Mouse (Mus musculus): ENCODE measurements around the gene Enkd1. TPM values are rescaled to one million over a fixed set of nuclear protein-coding genes. Genes with fewer than 3 reads are reported as not detected.

Enkd1 gene
- polyA plus RNA-seq, 1 experiment from 2014 or later = 13.6 TPM

DNA sequence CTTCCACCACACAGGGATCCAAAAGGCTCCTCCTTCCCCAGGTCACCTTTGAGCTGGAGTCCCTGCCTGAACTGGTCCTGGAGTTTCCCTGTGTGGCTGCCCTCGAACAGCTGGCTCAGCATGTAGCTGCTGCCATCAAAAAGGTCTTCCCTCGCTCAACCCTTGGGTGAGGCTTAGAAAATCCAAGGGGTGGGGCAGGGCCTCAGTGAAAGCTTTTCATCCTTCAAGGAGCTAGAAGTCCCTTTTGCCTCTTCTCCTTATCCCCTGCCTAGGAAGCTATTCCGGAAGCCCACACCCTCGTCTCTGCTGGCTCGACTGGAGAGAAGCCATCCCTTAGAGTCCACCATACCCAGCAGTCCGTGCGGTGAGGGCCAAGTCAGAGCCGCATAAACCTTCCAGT lies 20.5 kb downstream of the Enkd1 start:
- Histone ChIP-seq H3K27me3 (replicated peaks; ENCODE audit: control insufficient read depth, insufficient read depth, low read length) (no peaks in the 10 kb centered on the region), H3K4me3 (ENCODE audit: low read length) (no peak overlapping the region), H3K4me2 (ENCODE audit: low read depth, low read length) (no peak overlapping the region), H3K9me3 (ENCODE audit: control insufficient read depth, low read length) (no peaks in the 10 kb centered on the region), H3K9ac (ENCODE audit: low read depth, low read length) (no peak overlapping the region), H3K36me3 (ENCODE audit: control insufficient read depth, insufficient read depth, low read length) (peaks cover 6% of the 10 kb centered on the region; the same call in 1 of the 2 replicates), H3K4me1 (ENCODE audit: control insufficient read depth, insufficient read depth, low read length) (no peaks in the 10 kb centered on the region), H3K27ac (ENCODE audit: low read length) (no peak overlapping the region)
- 62% methylated on average over 8 of the region's 8 CpGs for WGBS
- ATAC-seq = no peak

DNA sequence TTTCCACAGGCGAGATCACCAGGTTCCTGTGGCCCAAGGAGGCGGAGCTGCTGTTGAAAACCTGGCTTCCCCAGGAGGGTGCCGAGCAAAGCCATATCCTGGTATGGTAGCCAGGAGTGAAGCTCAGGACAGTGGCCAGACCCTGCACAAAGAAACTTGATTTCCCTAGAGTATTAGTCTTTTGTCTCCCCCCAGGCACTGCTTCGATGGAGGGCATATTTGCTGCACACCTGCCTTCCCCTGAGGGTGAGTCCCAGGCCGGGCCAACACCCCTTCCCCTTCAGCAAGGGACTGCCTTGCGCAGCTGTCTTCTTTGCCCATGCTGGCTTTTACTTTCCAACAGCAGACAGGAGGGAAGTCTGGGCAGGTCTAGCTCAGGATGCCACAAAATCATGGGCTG lies 21.5 kb downstream of the Enkd1 start:
- Histone ChIP-seq H3K36me3 (ENCODE audit: control insufficient read depth, insufficient read depth, low read length) (peaks cover 11% of the 10 kb centered on the region; the same call in 1 of the 2 replicates), H3K9ac (ENCODE audit: low read depth, low read length) (no peak overlapping the region), H3K4me3 (ENCODE audit: low read length) (no peak overlapping the region), H3K4me1 (ENCODE audit: control insufficient read depth, insufficient read depth, low read length) (no peaks in the 10 kb centered on the region), H3K27me3 (replicated peaks; ENCODE audit: control insufficient read depth, insufficient read depth, low read length) (no peaks in the 10 kb centered on the region), H3K27ac (ENCODE audit: low read length) (no peak overlapping the region), H3K4me2 (ENCODE audit: low read depth, low read length) (no peak overlapping the region), H3K9me3 (ENCODE audit: control insufficient read depth, low read length) (no peaks in the 10 kb centered on the region)
- ATAC-seq = 0 out of 2 replicates have a peak, but pooled peaks have one; percentile 3
- WGBS = 65% methylated on average over 6 of the region's 6 CpGs

DNA sequence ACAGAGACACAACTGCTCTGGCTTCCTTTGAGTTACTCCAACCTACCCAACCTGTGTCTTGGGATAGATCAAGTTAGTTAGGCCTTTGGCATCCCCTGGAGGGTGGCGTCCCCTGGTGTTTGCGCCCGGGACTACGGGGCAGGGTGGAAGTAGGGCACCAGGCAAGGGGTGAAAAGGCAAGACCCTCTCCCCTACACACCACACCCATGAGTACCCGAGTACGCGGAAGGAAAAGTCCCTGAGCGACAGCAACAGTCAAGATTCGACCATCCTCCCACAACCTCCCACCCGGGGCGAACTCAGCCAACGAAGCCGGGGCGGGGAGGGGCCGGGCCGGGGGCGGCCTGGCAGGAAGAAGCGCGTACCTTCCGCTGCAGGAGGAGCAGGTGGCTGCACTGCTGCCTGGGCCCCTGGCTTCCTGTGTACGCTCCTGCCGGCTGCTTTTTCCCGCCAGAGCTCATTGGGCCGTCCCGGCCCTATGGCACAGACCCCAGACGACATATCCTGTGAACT lies 22.2 kb downstream of the Enkd1 start, which contains the start of gene Carmil2:
Gene Carmil2 (plus strand): TSS at position 479 of the 513 bp plus-strand sequence.
- Histone ChIP-seq H3K36me3 (ENCODE audit: control insufficient read depth, insufficient read depth, low read length) (peaks cover 16% of the 10 kb centered on the region), H3K9ac (ENCODE audit: low read depth, low read length) (0 out of 2 replicates have a peak within 1 kb of the TSS, but pooled peaks have one; percentile 24), H3K9me3 (ENCODE audit: control insufficient read depth, low read length) (no peaks in the 10 kb centered on the region), H3K4me3 (ENCODE audit: low read length) (peak within 1 kb of the TSS; percentile 25), H3K4me1 (ENCODE audit: control insufficient read depth, insufficient read depth, low read length) (no peaks in the 10 kb centered on the region), H3K27me3 (replicated peaks; ENCODE audit: control insufficient read depth, insufficient read depth, low read length) (no peaks in the 10 kb centered on the region), H3K27ac (ENCODE audit: low read length) (no peak within 1 kb of the TSS; the same call in 1 of the 2 replicates), H3K4me2 (ENCODE audit: low read depth, low read length) (peak within 1 kb of the TSS; percentile 42)
- WGBS = 11% methylated on average over 26 of the region's 26 CpGs
- ATAC-seq = peak; percentile 51; the same call in 1 of the 2 replicates

DNA sequence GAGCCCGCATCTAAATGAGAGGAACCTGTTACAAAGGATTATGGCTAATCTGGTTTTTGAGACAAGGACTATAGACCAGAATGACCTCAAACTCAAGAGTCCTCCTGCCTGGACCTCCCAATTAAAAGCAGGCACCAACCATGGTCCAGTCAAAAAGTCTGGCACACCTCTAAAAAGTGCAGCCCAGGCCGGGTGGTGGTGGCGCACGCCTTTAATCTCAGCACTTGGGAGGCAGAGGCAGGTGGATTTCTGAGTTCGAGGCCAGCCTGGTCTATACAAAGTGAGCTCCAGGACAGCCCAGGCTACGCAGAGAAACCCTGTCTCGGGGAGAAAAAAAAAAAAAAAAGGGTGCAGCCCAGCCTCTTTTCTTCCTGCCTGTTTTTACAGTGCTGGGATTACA lies 22.7 kb downstream of the Enkd1 start:
- Histone ChIP-seq H3K36me3 (ENCODE audit: control insufficient read depth, insufficient read depth, low read length) (peaks cover 18% of the 10 kb centered on the region), H3K9me3 (ENCODE audit: control insufficient read depth, low read length) (no peaks in the 10 kb centered on the region), H3K4me3 (ENCODE audit: low read length) (no peak overlapping the region), H3K9ac (ENCODE audit: low read depth, low read length) (no peak overlapping the region), H3K27ac (ENCODE audit: low read length) (no peak overlapping the region), H3K4me1 (ENCODE audit: control insufficient read depth, insufficient read depth, low read length) (no peaks in the 10 kb centered on the region), H3K27me3 (replicated peaks; ENCODE audit: control insufficient read depth, insufficient read depth, low read length) (no peaks in the 10 kb centered on the region), H3K4me2 (ENCODE audit: low read depth, low read length) (0 out of 2 replicates have a peak overlapping the region, but pooled peaks have one; percentile 42)
- WGBS = 73% methylated on average over 7 of the region's 7 CpGs
- ATAC-seq = no peak

DNA sequence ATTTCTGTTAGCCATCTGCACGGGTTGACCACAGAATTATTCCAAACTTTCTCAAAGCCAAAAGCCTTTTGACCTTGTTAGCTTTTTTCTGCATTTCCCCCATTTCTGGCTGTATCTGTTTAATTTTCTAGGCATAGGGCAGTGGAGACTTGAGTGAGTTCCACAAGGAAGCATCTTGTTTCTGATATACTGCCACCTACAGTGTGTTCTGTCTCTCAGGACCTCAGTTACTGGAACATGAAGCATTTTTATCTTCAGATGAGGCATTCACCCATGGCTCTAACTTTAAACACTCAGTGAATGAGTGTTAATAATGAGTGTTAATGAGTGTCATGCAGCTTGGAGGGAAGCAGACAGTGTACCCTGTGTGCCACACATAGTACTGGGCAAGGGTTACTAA lies 30.1 kb downstream of the Enkd1 start:
- WGBS = 72% methylated on average over 1 of the region's 1 CpGs
- no peaks in the 10 kb centered on the region for H3K9me3 ChIP-seq (ENCODE audit: control insufficient read depth, low read length)
- peaks cover 27% of the 10 kb centered on the region for H3K36me3 ChIP-seq (ENCODE audit: control insufficient read depth, insufficient read depth, low read length)
- ATAC-seq = no peak
- H3K9ac ChIP-seq (ENCODE audit: low read depth, low read length) = no peak overlapping the region
- H3K4me3 ChIP-seq (ENCODE audit: low read length) = no peak overlapping the region
- no peak overlapping the region for H3K27ac ChIP-seq (ENCODE audit: low read length)
- H3K27me3 ChIP-seq (replicated peaks; ENCODE audit: control insufficient read depth, insufficient read depth, low read length) = no peaks in the 10 kb centered on the region
- no peaks in the 10 kb centered on the region for H3K4me1 ChIP-seq (ENCODE audit: control insufficient read depth, insufficient read depth, low read length)
- no peak overlapping the region for H3K4me2 ChIP-seq (ENCODE audit: low read depth, low read length)

DNA sequence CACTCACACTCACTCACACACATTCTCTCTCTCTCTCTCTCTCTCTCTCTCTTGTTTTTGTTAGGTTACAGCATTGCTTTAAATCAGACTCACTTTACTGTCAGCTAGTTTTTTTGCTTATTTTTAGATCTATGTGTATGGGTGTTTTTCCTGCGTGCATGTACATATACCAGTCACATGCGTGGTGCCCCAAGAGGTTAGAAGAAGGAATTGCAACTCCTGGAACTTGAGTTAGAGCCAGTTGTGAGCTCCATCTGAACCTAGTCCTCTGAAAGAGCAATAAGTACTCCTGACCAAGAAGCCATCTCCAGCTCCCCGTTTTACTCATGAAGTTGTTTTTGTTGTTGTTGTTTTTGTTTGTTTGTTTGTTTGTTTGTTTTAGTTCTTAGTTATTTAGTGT lies 46.8 kb downstream of the Enkd1 start:
- Histone ChIP-seq H3K27ac (ENCODE audit: low read length) (no peak overlapping the region), H3K9ac (ENCODE audit: low read depth, low read length) (no peak overlapping the region), H3K4me1 (ENCODE audit: control insufficient read depth, insufficient read depth, low read length) (no peaks in the 10 kb centered on the region), H3K27me3 (replicated peaks; ENCODE audit: control insufficient read depth, insufficient read depth, low read length) (no peaks in the 10 kb centered on the region), H3K36me3 (ENCODE audit: control insufficient read depth, insufficient read depth, low read length) (peaks cover 16% of the 10 kb centered on the region; the same call in 1 of the 2 replicates), H3K4me3 (ENCODE audit: low read length) (no peak overlapping the region), H3K9me3 (ENCODE audit: control insufficient read depth, low read length) (no peaks in the 10 kb centered on the region), H3K4me2 (ENCODE audit: low read depth, low read length) (no peak overlapping the region)
- WGBS = 73% methylated on average over 3 of the region's 3 CpGs
- ATAC-seq = no peak

DNA sequence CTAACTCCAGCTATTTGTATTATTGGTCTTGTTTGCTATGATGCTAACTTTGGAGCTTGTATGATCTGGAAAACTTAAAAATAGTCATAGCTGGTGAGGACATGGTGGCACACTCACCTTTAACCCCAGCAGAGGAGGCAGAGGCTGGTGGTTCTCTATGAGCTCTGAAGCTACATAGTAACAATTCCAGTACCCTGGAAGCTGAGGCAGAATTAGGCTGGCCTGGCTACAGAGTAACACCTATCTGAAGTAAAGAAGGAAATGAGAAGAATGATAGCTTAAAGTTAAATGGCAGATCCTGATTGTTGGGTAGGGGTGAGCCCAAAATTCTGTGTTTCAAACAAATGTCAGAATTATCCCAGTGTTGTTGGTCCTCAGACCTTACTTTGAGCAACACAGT lies 50.4 kb downstream of the Enkd1 start:
- ATAC-seq = no peak
- H3K9ac ChIP-seq (ENCODE audit: low read depth, low read length) = no peak overlapping the region
- H3K27ac ChIP-seq (ENCODE audit: low read length) = no peak overlapping the region
- no peak overlapping the region for H3K4me3 ChIP-seq (ENCODE audit: low read length)
- H3K4me1 ChIP-seq (ENCODE audit: control insufficient read depth, insufficient read depth, low read length) = no peaks in the 10 kb centered on the region
- no peaks in the 10 kb centered on the region for H3K9me3 ChIP-seq (ENCODE audit: control insufficient read depth, low read length)
- H3K4me2 ChIP-seq (ENCODE audit: low read depth, low read length) = no peak overlapping the region
- peaks cover 8% of the 10 kb centered on the region for H3K36me3 ChIP-seq (ENCODE audit: control insufficient read depth, insufficient read depth, low read length)
- no peaks in the 10 kb centered on the region for H3K27me3 ChIP-seq (replicated peaks; ENCODE audit: control insufficient read depth, insufficient read depth, low read length)

Other genes starting within 250 kb of the Enkd1 start
- gene Tppp3, start 236.7 kb downstream of the Enkd1 start, polyA plus RNA-seq (2015; fragmentation: Nextera tagmentation; extraction: Ambion mirVana) = 41.9 and 42.3 TPM in 2 replicates
- 17.5 and 18.5 TPM in 2 replicates for gene Zdhhc1, start 211.3 kb downstream of the Enkd1 start, polyA plus RNA-seq (2015; fragmentation: Nextera tagmentation; extraction: Ambion mirVana)
- 1.9 and 2.3 TPM in 2 replicates for gene Hsd11b2, start 189.5 kb downstream of the Enkd1 start, polyA plus RNA-seq (2015; fragmentation: Nextera tagmentation; extraction: Ambion mirVana)
- 115 and 125 TPM in 2 replicates for gene Atp6v0d1, start 142.2 kb downstream of the Enkd1 start, polyA plus RNA-seq (2015; fragmentation: Nextera tagmentation; extraction: Ambion mirVana)
- 17.1 and 17.8 TPM in 2 replicates for gene Ripor1, start 103.0 kb downstream of the Enkd1 start, polyA plus RNA-seq (2015; fragmentation: Nextera tagmentation; extraction: Ambion mirVana)
- gene Ctcf, start 71.6 kb downstream of the Enkd1 start, polyA plus RNA-seq (2015; fragmentation: Nextera tagmentation; extraction: Ambion mirVana) = 73.7 and 86.4 TPM in 2 replicates
- gene Agrp, start 70.8 kb downstream of the Enkd1 start, polyA plus RNA-seq (2015; fragmentation: Nextera tagmentation; extraction: Ambion mirVana) = 0.66 and 0.92 TPM in 2 replicates
- gene Carmil2, start 21.9 kb downstream of the Enkd1 start, polyA plus RNA-seq (2015; fragmentation: Nextera tagmentation; extraction: Ambion mirVana) = 0.64 and 0.79 TPM in 2 replicates
- gene Acd, start 7.1 kb downstream of the Enkd1 start, polyA plus RNA-seq (2015; fragmentation: Nextera tagmentation; extraction: Ambion mirVana) = 53.0 and 55.0 TPM in 2 replicates
- 12.0 and 12.6 TPM in 2 replicates for gene Pard6a, start 7.1 kb downstream of the Enkd1 start, polyA plus RNA-seq (2015; fragmentation: Nextera tagmentation; extraction: Ambion mirVana)
- not detected in 2 replicates for gene 4933405L10Rik, start 555 bp downstream of the Enkd1 start, polyA plus RNA-seq (2015; fragmentation: Nextera tagmentation; extraction: Ambion mirVana)
- 8.7 and 10.9 TPM in 2 replicates for gene Gfod2, start 50.5 kb upstream of the Enkd1 start, polyA plus RNA-seq (2015; fragmentation: Nextera tagmentation; extraction: Ambion mirVana)
- gene Ranbp10, start 119.1 kb upstream of the Enkd1 start, polyA plus RNA-seq (2015; fragmentation: Nextera tagmentation; extraction: Ambion mirVana) = 7.1 and 8.2 TPM in 2 replicates
- not detected in 2 replicates for gene Tsnaxip1, start 119.5 kb upstream of the Enkd1 start, polyA plus RNA-seq (2015; fragmentation: Nextera tagmentation; extraction: Ambion mirVana)
- gene Cenpt, start 145.1 kb upstream of the Enkd1 start, polyA plus RNA-seq (2015; fragmentation: Nextera tagmentation; extraction: Ambion mirVana) = 25.5 and 28.9 TPM in 2 replicates
- gene Thap11, start 146.9 kb upstream of the Enkd1 start, polyA plus RNA-seq (2015; fragmentation: Nextera tagmentation; extraction: Ambion mirVana) = 49.4 and 49.6 TPM in 2 replicates
- gene Nutf2, start 152.4 kb upstream of the Enkd1 start, polyA plus RNA-seq (2015; fragmentation: Nextera tagmentation; extraction: Ambion mirVana) = 165 and 207 TPM in 2 replicates
- 31.6 and 34.9 TPM in 2 replicates for gene Edc4, start 172.7 kb upstream of the Enkd1 start, polyA plus RNA-seq (2015; fragmentation: Nextera tagmentation; extraction: Ambion mirVana)
- gene Nrn1l, start 185.4 kb upstream of the Enkd1 start, polyA plus RNA-seq (2015; fragmentation: Nextera tagmentation; extraction: Ambion mirVana) = 0.29 and 0.33 TPM in 2 replicates
- 25.6 and 26.6 TPM in 2 replicates for gene Pskh1, start 192.2 kb upstream of the Enkd1 start, polyA plus RNA-seq (2015; fragmentation: Nextera tagmentation; extraction: Ambion mirVana)
- 3.1 and 6.2 TPM in 2 replicates for gene Ctrl, start 225.7 kb upstream of the Enkd1 start, polyA plus RNA-seq (2015; fragmentation: Nextera tagmentation; extraction: Ambion mirVana)
- 115 and 116 TPM in 2 replicates for gene Psmb10, start 230.2 kb upstream of the Enkd1 start, polyA plus RNA-seq (2015; fragmentation: Nextera tagmentation; extraction: Ambion mirVana)
- gene Lcat, start 235.2 kb upstream of the Enkd1 start, polyA plus RNA-seq (2015; fragmentation: Nextera tagmentation; extraction: Ambion mirVana) = 1.7 and 2.8 TPM in 2 replicates